Mouse (Mus musculus): ENCODE measurements around the gene Ceacam9. TPM values are rescaled to one million over a fixed set of nuclear protein-coding genes. Genes with fewer than 3 reads are reported as not detected.
"Not testable (repeated sequence)": the region's sequence is repeated elsewhere in the genome, so short reads cannot be mapped to it uniquely, and the experiment has no call there.

Gene Ceacam9
- total and polyA plus RNA-seq, 3 experiments = 0.49 TPM; not detected in 2

DNA sequence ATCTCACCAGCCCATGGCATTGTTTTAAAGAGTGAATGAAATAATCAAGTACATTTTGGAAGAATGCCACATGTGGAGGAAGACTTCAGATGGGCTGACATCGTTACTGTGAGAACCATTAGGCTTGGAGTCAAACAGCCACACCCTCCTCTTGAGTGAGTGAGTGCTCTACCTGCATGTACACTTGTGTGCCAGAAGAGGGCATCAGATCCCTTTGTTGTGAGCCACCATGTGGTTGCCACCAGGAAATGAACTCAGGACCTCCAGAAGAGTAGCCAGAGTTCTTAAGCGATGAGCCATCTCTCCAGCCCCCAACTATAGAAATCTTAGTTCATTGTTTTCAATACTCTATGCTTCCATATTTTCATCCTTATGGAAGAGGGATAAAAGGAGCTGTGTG is 22.7 kb upstream of the Ceacam9 start:
- ATAC-seq (ENCODE audit: extremely low read depth, insufficient number of reproducible peaks, low FRiP score, poor library complexity, severe bottlenecking) (no peak), DNase-seq (ENCODE audit: low spot score) (no peak)
- no peak for TF ChIP-seq POLR2AphosphoS5 (IDR thresholded peaks at IDR 0.05; ENCODE audit: insufficient replicate concordance, low read depth, low read length)
- no peak for TF ChIP-seq GATA1 (IDR thresholded peaks at IDR 0.05; ENCODE audit: borderline replicate concordance, low read length)
- TF ChIP-seq TAL1 (conservative IDR thresholded peaks at IDR 0.05; ENCODE audit: low read depth, low read length) = no peak
- no peak for TF ChIP-seq GATA2 (IDR thresholded peaks at IDR 0.05; ENCODE audit: borderline replicate concordance, low read depth, low read length)
- no peak for TF ChIP-seq CTCF (IDR thresholded peaks at IDR 0.05; ENCODE audit: low read depth, low read length)
- Histone ChIP-seq H3K4me1 (ENCODE audit: insufficient read depth, low read depth, low read length) (no peaks in the 10 kb centered on the region), H3K9me3 (replicated peaks) (no peaks in the 10 kb centered on the region), H3K27me3 (ENCODE audit: insufficient read depth, low read length) (0 out of 2 replicates have a peak, but pooled peaks cover 7% of the 10 kb centered on the region), H3K4me3 (ENCODE audit: low read depth, low read length) (no peak overlapping the region), H3K36me3 (replicated peaks) (no peaks in the 10 kb centered on the region)

DNA sequence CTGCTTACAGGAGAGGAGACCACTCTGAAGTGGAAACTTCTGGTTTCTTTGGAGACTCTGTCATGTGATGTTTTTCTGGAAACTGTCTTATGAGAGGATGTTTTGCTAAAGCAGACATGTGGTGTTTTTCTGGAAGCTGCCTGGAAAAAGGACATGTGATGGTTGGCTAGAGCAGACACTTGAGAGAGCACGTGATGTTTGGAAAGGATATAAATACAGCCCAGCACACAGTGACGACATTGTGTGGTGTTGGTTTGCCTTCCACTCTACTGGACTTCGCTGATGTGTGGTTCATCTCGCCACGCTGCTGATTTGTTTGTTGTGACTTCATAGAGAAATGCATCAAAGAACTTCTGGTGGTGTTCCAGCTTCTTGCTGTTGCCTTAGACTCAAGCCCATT is 21.1 kb upstream of the Ceacam9 start:
- H3K4me1 ChIP-seq (ENCODE audit: insufficient read depth, low read depth, low read length) = no peaks in the 10 kb centered on the region
- H3K36me3 ChIP-seq (replicated peaks) = no peaks in the 10 kb centered on the region
- ATAC-seq (ENCODE audit: extremely low read depth, insufficient number of reproducible peaks, low FRiP score, poor library complexity, severe bottlenecking) = no peak
- TF ChIP-seq GATA2 (IDR thresholded peaks at IDR 0.05; ENCODE audit: borderline replicate concordance, low read depth, low read length) = no peak
- no peak for TF ChIP-seq POLR2AphosphoS5 (IDR thresholded peaks at IDR 0.05; ENCODE audit: insufficient replicate concordance, low read depth, low read length)
- TF ChIP-seq TAL1 (conservative IDR thresholded peaks at IDR 0.05; ENCODE audit: low read depth, low read length) = no peak
- TF ChIP-seq GATA1 (IDR thresholded peaks at IDR 0.05; ENCODE audit: borderline replicate concordance, low read length) = no peak
- no peak for TF ChIP-seq CTCF (IDR thresholded peaks at IDR 0.05; ENCODE audit: low read depth, low read length)
- no peak overlapping the region for H3K4me3 ChIP-seq (ENCODE audit: low read depth, low read length)
- H3K9me3 ChIP-seq (replicated peaks) = no peaks in the 10 kb centered on the region
- DNase-seq (ENCODE audit: low spot score) = no peak
- 0 out of 2 replicates have a peak, but pooled peaks cover 7% of the 10 kb centered on the region for H3K27me3 ChIP-seq (ENCODE audit: insufficient read depth, low read length)

DNA sequence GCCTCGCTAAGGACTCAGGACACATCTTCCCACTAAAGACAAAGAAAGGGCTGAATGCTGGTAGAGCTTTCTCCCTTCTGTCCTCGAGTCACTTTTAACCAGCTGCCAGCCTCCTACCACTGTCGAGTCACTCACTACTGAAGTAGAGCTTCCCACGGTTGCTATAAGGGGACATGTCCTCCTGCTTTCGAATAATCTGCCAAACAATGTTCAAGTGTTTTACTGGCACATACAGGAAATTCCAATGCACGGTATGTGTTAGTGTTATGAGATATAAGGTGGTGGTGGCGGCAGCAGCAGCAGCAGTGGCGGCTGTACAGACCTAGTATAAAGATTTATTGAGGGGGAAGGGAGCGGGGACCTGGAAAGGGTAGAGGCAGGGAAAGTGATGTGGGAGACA is 15.3 kb upstream of the Ceacam9 start:
- DNase-seq (ENCODE audit: low spot score) (no peak), ATAC-seq (ENCODE audit: extremely low read depth, insufficient number of reproducible peaks, low FRiP score, poor library complexity, severe bottlenecking) (no peak)
- Histone ChIP-seq H3K9me3 (replicated peaks) (no peaks in the 10 kb centered on the region), H3K36me3 (replicated peaks) (no peaks in the 10 kb centered on the region), H3K4me3 (ENCODE audit: low read depth, low read length) (no peak overlapping the region), H3K27me3 (ENCODE audit: insufficient read depth, low read length) (peaks cover 15% of the 10 kb centered on the region), H3K4me1 (ENCODE audit: insufficient read depth, low read depth, low read length) (no peaks in the 10 kb centered on the region)
- TF ChIP-seq GATA2 (IDR thresholded peaks at IDR 0.05; ENCODE audit: borderline replicate concordance, low read depth, low read length) = no peak
- TF ChIP-seq GATA1 (IDR thresholded peaks at IDR 0.05; ENCODE audit: borderline replicate concordance, low read length) = no peak
- no peak for TF ChIP-seq POLR2AphosphoS5 (IDR thresholded peaks at IDR 0.05; ENCODE audit: insufficient replicate concordance, low read depth, low read length)
- no peak for TF ChIP-seq CTCF (IDR thresholded peaks at IDR 0.05; ENCODE audit: low read depth, low read length)
- no peak for TF ChIP-seq TAL1 (conservative IDR thresholded peaks at IDR 0.05; ENCODE audit: low read depth, low read length)

GRCm38 (mm10) chr7:16708244-16708643 is 13.5 kb upstream of the Ceacam9 start:
- no peak for ATAC-seq (ENCODE audit: extremely low read depth, insufficient number of reproducible peaks, low FRiP score, poor library complexity, severe bottlenecking)
- Histone ChIP-seq H3K36me3 (replicated peaks) (no peaks in the 10 kb centered on the region), H3K9me3 (replicated peaks) (no peaks in the 10 kb centered on the region), H3K4me3 (ENCODE audit: low read depth, low read length) (no peak overlapping the region), H3K4me1 (ENCODE audit: insufficient read depth, low read depth, low read length) (no peaks in the 10 kb centered on the region), H3K27me3 (ENCODE audit: insufficient read depth, low read length) (peaks cover 15% of the 10 kb centered on the region)
- no peak for TF ChIP-seq POLR2AphosphoS5 (IDR thresholded peaks at IDR 0.05; ENCODE audit: insufficient replicate concordance, low read depth, low read length)
- TF ChIP-seq GATA1 (IDR thresholded peaks at IDR 0.05; ENCODE audit: borderline replicate concordance, low read length) = no peak
- TF ChIP-seq CTCF (IDR thresholded peaks at IDR 0.05; ENCODE audit: low read depth, low read length) = no peak
- no peak for TF ChIP-seq TAL1 (conservative IDR thresholded peaks at IDR 0.05; ENCODE audit: low read depth, low read length)
- TF ChIP-seq GATA2 (IDR thresholded peaks at IDR 0.05; ENCODE audit: borderline replicate concordance, low read depth, low read length) = no peak
- DNase-seq (ENCODE audit: low spot score) = no peak

DNA sequence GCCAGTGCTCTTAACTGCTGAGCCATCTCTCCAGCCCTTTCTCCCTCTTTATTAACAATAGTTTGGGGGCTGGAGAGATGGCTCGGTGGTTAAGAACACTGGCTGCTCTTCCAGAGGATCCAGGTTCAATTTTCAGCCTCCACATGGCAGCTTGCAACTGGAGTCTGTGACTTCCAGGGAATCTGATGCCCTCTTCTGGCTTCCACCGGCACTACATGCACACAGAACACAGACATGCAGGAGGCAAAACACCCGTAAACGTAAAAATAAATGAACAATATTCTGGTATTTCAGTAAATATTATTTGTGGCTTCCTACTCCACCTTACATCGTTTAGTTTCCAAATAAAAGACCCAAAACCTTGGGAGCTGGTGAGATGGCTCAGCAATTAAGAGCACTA is 11.1 kb upstream of the Ceacam9 start:
- ATAC-seq (ENCODE audit: extremely low read depth, insufficient number of reproducible peaks, low FRiP score, poor library complexity, severe bottlenecking) = no peak
- H3K27me3 ChIP-seq (ENCODE audit: insufficient read depth, low read length) = peaks cover 15% of the 10 kb centered on the region
- H3K4me3 ChIP-seq (ENCODE audit: low read depth, low read length) = no peak overlapping the region
- no peaks in the 10 kb centered on the region for H3K36me3 ChIP-seq (replicated peaks)
- H3K4me1 ChIP-seq (ENCODE audit: insufficient read depth, low read depth, low read length) = no peaks in the 10 kb centered on the region
- H3K9me3 ChIP-seq (replicated peaks) = no peaks in the 10 kb centered on the region
- DNase-seq (ENCODE audit: low spot score) = no peak
- TF ChIP-seq GATA1 (IDR thresholded peaks at IDR 0.05; ENCODE audit: borderline replicate concordance, low read length) = no peak
- TF ChIP-seq GATA2 (IDR thresholded peaks at IDR 0.05; ENCODE audit: borderline replicate concordance, low read depth, low read length) = no peak
- TF ChIP-seq POLR2AphosphoS5 (IDR thresholded peaks at IDR 0.05; ENCODE audit: insufficient replicate concordance, low read depth, low read length) = no peak
- TF ChIP-seq CTCF (IDR thresholded peaks at IDR 0.05; ENCODE audit: low read depth, low read length) = no peak
- TF ChIP-seq TAL1 (conservative IDR thresholded peaks at IDR 0.05; ENCODE audit: low read depth, low read length) = no peak

DNA sequence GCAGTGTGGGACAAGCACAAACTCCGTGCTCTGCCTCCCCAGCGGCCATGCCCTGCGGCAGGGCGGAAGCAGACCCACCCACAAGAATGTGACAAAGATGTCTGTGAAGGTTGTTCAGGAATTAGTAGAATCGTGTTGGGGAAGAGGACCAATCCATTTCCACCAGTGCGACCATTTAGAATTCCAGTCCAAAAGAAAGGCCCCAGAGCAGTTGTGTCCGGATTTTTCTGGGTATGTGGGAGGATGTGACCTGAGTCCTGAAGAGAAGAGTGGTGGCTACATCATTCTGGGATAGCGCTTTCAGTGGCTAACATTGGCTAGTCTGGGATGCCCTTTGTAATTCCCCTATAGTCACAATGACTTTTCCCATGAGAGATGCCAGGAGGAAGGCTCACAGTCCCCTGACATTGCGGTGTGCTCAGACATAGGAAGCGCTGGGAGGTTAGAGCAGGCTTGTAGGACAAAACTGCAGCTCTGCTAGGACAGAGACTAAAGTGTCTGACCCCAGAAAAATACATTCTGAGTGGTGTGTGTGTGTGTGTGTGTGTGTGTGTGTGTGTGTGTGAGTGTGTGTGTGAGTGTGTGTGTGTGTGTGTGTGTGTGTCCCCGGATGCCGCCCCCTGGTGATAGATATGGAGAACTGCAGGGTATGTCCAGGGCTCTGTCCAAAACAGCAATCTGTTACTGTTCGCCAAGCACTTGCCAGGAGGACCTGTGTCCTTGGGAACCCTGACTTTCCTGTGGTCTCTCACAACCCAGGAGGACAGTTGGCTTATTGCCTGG is 8.9 kb upstream of the Ceacam9 start:
- DNase-seq (ENCODE audit: low spot score) (no peak), ATAC-seq (ENCODE audit: extremely low read depth, insufficient number of reproducible peaks, low FRiP score, poor library complexity, severe bottlenecking) (no peak)
- H3K36me3 ChIP-seq (replicated peaks) = no peaks in the 10 kb centered on the region
- no peaks in the 10 kb centered on the region for H3K9me3 ChIP-seq (replicated peaks)
- no peak overlapping the region for H3K4me3 ChIP-seq (ENCODE audit: low read depth, low read length)
- H3K4me1 ChIP-seq (ENCODE audit: insufficient read depth, low read depth, low read length) = no peaks in the 10 kb centered on the region
- TF ChIP-seq GATA1 (IDR thresholded peaks at IDR 0.05; ENCODE audit: borderline replicate concordance, low read length) = no peak
- TF ChIP-seq POLR2AphosphoS5 (IDR thresholded peaks at IDR 0.05; ENCODE audit: insufficient replicate concordance, low read depth, low read length) = no peak
- TF ChIP-seq CTCF (IDR thresholded peaks at IDR 0.05; ENCODE audit: low read depth, low read length) = no peak
- TF ChIP-seq TAL1 (conservative IDR thresholded peaks at IDR 0.05; ENCODE audit: low read depth, low read length) = no peak
- no peak for TF ChIP-seq GATA2 (IDR thresholded peaks at IDR 0.05; ENCODE audit: borderline replicate concordance, low read depth, low read length)
- peaks cover 6% of the 10 kb centered on the region; the same call in 1 of the 2 replicates for H3K27me3 ChIP-seq (ENCODE audit: insufficient read depth, low read length)

DNA sequence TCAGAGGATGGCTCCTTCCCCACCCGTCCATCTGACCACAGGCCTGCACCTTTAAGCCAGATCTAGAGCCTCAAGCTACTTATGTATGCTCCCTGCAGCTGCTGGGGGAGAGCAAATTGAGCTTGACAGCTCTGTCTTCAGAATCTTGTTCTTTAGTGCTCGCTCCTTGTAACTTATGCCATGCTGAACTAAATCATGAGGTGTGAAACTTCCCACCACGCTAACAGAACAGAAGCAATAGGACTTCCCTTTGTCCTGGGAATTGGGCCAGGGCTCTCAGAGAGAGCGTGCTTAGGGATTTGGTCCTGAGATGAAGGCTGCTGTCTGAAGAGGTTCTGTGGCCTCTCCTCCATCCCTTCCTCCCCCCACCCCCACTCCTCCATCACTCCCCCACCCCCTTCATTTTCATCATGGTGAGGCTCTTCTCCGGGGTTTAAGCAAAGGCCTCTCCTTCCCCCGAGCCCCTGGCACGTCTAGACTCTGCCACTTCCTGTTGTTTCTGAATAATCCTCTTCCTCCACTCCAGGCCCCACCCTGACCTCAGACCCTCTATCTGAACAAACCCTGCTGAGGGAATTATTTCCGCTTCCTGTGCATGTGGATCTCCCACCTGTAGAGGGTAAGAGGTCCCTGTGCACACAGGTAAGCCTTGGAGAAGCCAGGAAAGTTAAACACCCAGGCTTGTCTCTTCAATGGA is 5.1 kb upstream of the Ceacam9 start:
- not testable (repeated sequence) for H3K27me3 ChIP-seq (ENCODE audit: insufficient read depth, low read length); H3K9me3 ChIP-seq (replicated peaks); ATAC-seq (ENCODE audit: extremely low read depth, insufficient number of reproducible peaks, low FRiP score, poor library complexity, severe bottlenecking); H3K4me1 ChIP-seq (ENCODE audit: insufficient read depth, low read depth, low read length); DNase-seq (ENCODE audit: low spot score); H3K36me3 ChIP-seq (replicated peaks); H3K4me3 ChIP-seq (ENCODE audit: low read depth, low read length)

- not testable (repeated sequence) for H3K4me3 ChIP-seq (ENCODE audit: low read depth, low read length); DNase-seq (ENCODE audit: low spot score); ATAC-seq (ENCODE audit: extremely low read depth, insufficient number of reproducible peaks, low FRiP score, poor library complexity, severe bottlenecking); H3K4me1 ChIP-seq (ENCODE audit: insufficient read depth, low read depth, low read length); H3K36me3 ChIP-seq (replicated peaks); H3K9me3 ChIP-seq (replicated peaks)
- H3K27me3 ChIP-seq (ENCODE audit: insufficient read depth, low read length) = peaks cover 12% of the 10 kb centered on the region
Observed at GRCm38 (mm10) chr7:16722490-16722889, 761 bp downstream of the Ceacam9 start.

Data from G1E (cell line).